Mouse (Mus musculus): Measurements from ENCODE around the gene Ttc13. TPM values are rescaled to one million over a fixed set of nuclear protein-coding genes. Genes with fewer than 3 reads are reported as not detected.

Gene Ttc13
- polyA plus RNA-seq, 1 experiment from 2014 or later, result 29.0 TPM

DNA sequence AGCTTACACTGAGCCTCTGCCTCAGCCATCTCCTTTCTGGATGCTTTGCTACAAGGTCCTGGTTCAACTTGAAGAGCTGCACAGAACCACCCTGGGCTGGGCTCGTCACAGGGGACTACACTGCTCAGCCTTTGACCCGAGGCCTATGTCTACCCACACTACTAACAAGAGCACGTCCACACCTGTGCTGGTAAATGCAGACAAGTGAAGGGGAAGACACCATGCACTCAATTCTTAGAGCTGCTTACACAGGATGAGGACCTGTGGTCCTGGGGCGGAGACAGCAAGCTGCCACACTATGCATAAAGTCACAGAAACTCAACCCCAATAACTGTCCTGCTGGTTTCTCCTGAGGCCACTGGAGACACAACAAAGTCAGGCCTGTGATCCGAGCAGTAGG lies 21.5 kb downstream of the Ttc13 start:
- 96% methylated on average over 5 of the region's 5 CpGs for WGBS
- no peak for TF ChIP-seq CTCF (IDR thresholded peaks at IDR 0.05; ENCODE audit: low read depth)
- DNase-seq (ENCODE audit: low spot score) (no peak), ATAC-seq (replicated peaks; ENCODE audit: low FRiP score, low read depth) (no peak)
- Histone ChIP-seq H3K4me3 (replicated peaks; ENCODE audit: low read depth, low read length) (no peak overlapping the region), H3K9me3 (replicated peaks; ENCODE audit: low read length) (no peaks in the 10 kb centered on the region), H3K27ac (no peak overlapping the region), H3K27me3 (ENCODE audit: insufficient read depth, low read length) (no peaks in the 10 kb centered on the region), H3K4me2 (ENCODE audit: low read length) (no peak overlapping the region), H3K4me1 (replicated peaks; ENCODE audit: insufficient read depth, low read length) (no peaks in the 10 kb centered on the region), H3K36me3 (ENCODE audit: insufficient read depth, low read length) (peaks cover 26% of the 10 kb centered on the region), H3K9ac (ENCODE audit: low read depth, low read length) (no peak overlapping the region)

DNA sequence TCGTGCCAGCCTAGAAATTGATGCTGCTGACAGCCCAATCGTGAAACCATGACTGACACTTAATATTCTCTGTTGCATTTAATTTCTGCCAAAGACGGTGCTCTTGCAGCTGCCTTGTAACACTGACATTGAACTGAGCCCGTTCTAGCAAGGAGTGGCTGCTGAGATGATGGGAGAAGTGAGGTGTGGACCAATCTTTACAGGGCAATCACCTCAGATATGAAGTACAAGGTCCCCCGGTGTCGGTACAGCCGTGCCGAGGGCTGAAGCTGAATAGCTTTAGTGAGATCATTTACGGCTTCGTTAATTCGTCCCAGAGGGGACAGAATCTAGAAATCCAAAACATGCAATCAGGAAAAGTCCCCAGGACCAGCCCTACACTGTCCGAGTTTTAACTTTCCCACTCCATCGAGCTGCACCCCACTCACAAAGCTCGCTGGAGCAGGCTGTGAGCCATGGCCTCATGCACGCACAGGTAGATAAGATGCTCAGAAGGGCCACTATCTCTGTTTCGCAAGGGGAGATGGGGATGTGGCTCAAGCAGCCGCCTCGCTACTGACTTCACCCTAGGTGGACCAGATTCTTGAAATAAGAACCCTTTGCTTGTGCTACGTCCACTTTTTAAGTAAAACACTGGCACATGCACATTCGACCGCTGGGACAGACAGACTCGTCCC lies 26.2 kb downstream of the Ttc13 start:
- DNase-seq (ENCODE audit: low spot score), result no peak
- Histone ChIP-seq H3K4me1 (replicated peaks; ENCODE audit: insufficient read depth, low read length) (no peaks in the 10 kb centered on the region), H3K4me2 (ENCODE audit: low read length) (no peak overlapping the region), H3K4me3 (replicated peaks; ENCODE audit: low read depth, low read length) (no peak overlapping the region), H3K9me3 (replicated peaks; ENCODE audit: low read length) (no peaks in the 10 kb centered on the region), H3K27ac (no peak overlapping the region), H3K9ac (ENCODE audit: low read depth, low read length) (no peak overlapping the region), H3K27me3 (ENCODE audit: insufficient read depth, low read length) (no peaks in the 10 kb centered on the region), H3K36me3 (ENCODE audit: insufficient read depth, low read length) (peaks cover 18% of the 10 kb centered on the region; the same call in 1 of the 2 replicates)
- TF ChIP-seq CTCF (IDR thresholded peaks at IDR 0.05; ENCODE audit: low read depth), result no peak
- WGBS, result 92% methylated on average over 22 of the region's 22 CpGs
- no peak for ATAC-seq (replicated peaks; ENCODE audit: low FRiP score, low read depth)

DNA sequence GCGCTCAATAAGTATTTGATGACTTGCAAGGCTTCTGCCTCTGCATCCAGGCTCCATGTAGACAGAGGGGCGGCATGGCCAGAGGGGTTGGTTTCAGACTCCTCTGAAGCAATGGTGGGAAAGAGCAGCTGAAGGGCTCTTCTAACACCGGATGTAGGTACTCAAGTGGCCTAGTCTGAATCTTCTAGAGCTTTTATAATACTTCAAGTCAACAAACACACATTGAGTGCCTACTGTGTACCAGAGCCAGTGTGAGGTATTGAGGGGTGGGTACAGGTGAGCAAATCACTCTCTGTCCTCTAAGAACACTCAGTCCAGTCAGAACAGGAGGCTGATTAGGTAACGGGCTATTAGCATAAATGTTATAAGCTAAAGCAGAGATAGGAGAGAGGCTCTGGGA lies 30.1 kb downstream of the Ttc13 start:
- TF ChIP-seq CTCF (IDR thresholded peaks at IDR 0.05; ENCODE audit: low read depth), result no peak
- H3K27ac ChIP-seq, result no peak overlapping the region
- H3K4me2 ChIP-seq (ENCODE audit: low read length), result no peak overlapping the region
- no peak overlapping the region for H3K9ac ChIP-seq (ENCODE audit: low read depth, low read length)
- DNase-seq (ENCODE audit: low spot score), result no peak
- no peaks in the 10 kb centered on the region for H3K9me3 ChIP-seq (replicated peaks; ENCODE audit: low read length)
- WGBS, result 94% methylated on average over 4 of the region's 4 CpGs
- peaks cover 17% of the 10 kb centered on the region; the same call in 1 of the 2 replicates for H3K36me3 ChIP-seq (ENCODE audit: insufficient read depth, low read length)
- no peak overlapping the region for H3K4me3 ChIP-seq (replicated peaks; ENCODE audit: low read depth, low read length)
- no peak for ATAC-seq (replicated peaks; ENCODE audit: low FRiP score, low read depth)
- no peaks in the 10 kb centered on the region for H3K27me3 ChIP-seq (ENCODE audit: insufficient read depth, low read length)
- no peaks in the 10 kb centered on the region for H3K4me1 ChIP-seq (replicated peaks; ENCODE audit: insufficient read depth, low read length)

DNA sequence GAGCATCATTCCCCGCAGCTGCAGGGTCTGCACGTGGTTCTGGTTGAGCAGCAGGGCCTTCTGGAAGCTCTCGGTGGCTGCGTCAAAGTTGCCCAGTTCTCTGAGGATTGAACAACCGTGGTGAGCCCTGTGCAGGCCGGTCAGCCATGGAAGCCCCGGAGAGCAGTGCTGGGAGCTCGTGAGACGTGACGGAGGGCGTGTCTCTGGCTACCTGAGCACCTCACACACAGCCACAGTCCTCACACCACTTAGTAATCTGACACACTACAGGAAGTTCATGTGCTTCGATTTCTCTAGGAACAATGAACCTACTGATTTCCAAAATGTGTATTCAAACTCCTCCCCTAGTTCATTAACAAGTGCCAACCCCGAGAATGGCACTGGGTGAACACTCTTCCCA lies 32.9 kb downstream of the Ttc13 start:
- no peak overlapping the region for H3K9ac ChIP-seq (ENCODE audit: low read depth, low read length)
- no peak overlapping the region for H3K27ac ChIP-seq
- no peaks in the 10 kb centered on the region for H3K9me3 ChIP-seq (replicated peaks; ENCODE audit: low read length)
- no peak for TF ChIP-seq CTCF (IDR thresholded peaks at IDR 0.05; ENCODE audit: low read depth)
- WGBS, result 72% methylated on average over 13 of the region's 13 CpGs
- DNase-seq (ENCODE audit: low spot score) (no peak), ATAC-seq (replicated peaks; ENCODE audit: low FRiP score, low read depth) (no peak)
- H3K4me3 ChIP-seq (replicated peaks; ENCODE audit: low read depth, low read length), result no peak overlapping the region
- H3K4me2 ChIP-seq (ENCODE audit: low read length), result no peak overlapping the region
- H3K4me1 ChIP-seq (replicated peaks; ENCODE audit: insufficient read depth, low read length), result no peaks in the 10 kb centered on the region
- no peaks in the 10 kb centered on the region for H3K27me3 ChIP-seq (ENCODE audit: insufficient read depth, low read length)
- H3K36me3 ChIP-seq (ENCODE audit: insufficient read depth, low read length), result peaks cover 17% of the 10 kb centered on the region; the same call in 1 of the 2 replicates

DNA sequence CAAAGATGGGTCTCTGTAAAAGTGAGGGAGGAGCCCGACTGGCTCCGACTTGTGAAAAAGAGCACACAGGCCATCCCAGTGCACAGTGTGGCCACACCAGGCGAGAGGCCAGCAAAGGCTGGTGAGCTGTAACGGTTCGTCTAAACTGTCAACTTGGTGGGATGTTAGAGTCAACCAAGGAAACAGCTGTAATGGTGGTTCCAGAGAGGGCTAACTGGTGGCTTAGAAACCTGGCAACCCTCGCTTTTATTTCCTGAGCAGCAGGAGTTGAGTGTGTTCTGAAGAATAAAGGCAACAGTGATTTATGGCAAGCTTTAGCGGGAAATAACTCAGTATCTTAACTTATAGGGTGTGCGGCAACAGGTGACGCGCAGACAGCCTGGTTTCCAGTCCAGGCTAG lies 39.6 kb downstream of the Ttc13 start:
- H3K9me3 ChIP-seq (replicated peaks; ENCODE audit: low read length), result no peaks in the 10 kb centered on the region
- ATAC-seq (replicated peaks; ENCODE audit: low FRiP score, low read depth) (no peak), DNase-seq (ENCODE audit: low spot score) (no peak)
- 79% methylated on average over 10 of the region's 10 CpGs for WGBS
- peaks cover 2% of the 10 kb centered on the region; the same call in 1 of the 2 replicates for H3K4me1 ChIP-seq (replicated peaks; ENCODE audit: insufficient read depth, low read length)
- no peak overlapping the region for H3K27ac ChIP-seq
- H3K36me3 ChIP-seq (ENCODE audit: insufficient read depth, low read length), result peaks cover 41% of the 10 kb centered on the region
- H3K9ac ChIP-seq (ENCODE audit: low read depth, low read length), result no peak overlapping the region
- no peak overlapping the region for H3K4me3 ChIP-seq (replicated peaks; ENCODE audit: low read depth, low read length)
- H3K4me2 ChIP-seq (ENCODE audit: low read length), result no peak overlapping the region
- TF ChIP-seq CTCF (IDR thresholded peaks at IDR 0.05; ENCODE audit: low read depth), result no peak
- no peaks in the 10 kb centered on the region for H3K27me3 ChIP-seq (ENCODE audit: insufficient read depth, low read length)

DNA sequence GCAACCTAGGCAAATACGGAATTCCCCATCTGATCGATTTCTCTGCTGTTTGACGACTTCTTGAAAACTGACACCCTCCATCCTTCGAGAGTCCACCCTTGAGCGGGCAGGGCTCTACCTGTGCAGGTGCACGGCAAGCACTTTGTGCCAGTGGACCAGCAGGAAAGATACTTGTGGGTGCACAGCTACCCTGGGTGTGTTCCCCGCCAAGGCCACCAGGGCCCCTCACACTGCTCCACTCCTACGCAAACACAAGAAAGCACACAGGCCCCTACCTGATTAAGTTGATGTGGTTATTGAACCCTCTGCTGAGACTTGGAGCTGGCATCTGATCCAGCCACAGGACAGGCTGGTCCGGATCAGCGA lies 40.0 kb downstream of the Ttc13 start:
- no peak for TF ChIP-seq CTCF (IDR thresholded peaks at IDR 0.05; ENCODE audit: low read depth)
- peaks cover 41% of the 10 kb centered on the region for H3K36me3 ChIP-seq (ENCODE audit: insufficient read depth, low read length)
- ATAC-seq (replicated peaks; ENCODE audit: low FRiP score, low read depth), result no peak

More for the DNA sequence above, 40.0 kb downstream of the Ttc13 start:
- Histone ChIP-seq H3K4me2 (ENCODE audit: low read length) (no peak overlapping the region), H3K9me3 (replicated peaks; ENCODE audit: low read length) (no peaks in the 10 kb centered on the region), H3K27ac (no peak overlapping the region), H3K27me3 (ENCODE audit: insufficient read depth, low read length) (no peaks in the 10 kb centered on the region), H3K9ac (ENCODE audit: low read depth, low read length) (no peak overlapping the region), H3K4me3 (replicated peaks; ENCODE audit: low read depth, low read length) (no peak overlapping the region), H3K4me1 (replicated peaks; ENCODE audit: insufficient read depth, low read length) (peaks cover 4% of the 10 kb centered on the region; the same call in 1 of the 2 replicates)
- WGBS, result 81% methylated on average over 10 of the region's 10 CpGs
- DNase-seq (ENCODE audit: low spot score), result no peak

Measured in kidney, postnatal 0 days (tissue).